Mouse (Mus musculus) bone marrow, adult 2 months (tissue): ENCODE results near the gene Anapc2. TPM values are rescaled to one million over a fixed set of nuclear protein-coding genes. Genes with fewer than 3 reads are reported as not detected.

ENCODE experiments used
- H3K27ac ChIP-seq: fragments of 200-500 bp; 2 replicates; pipeline ENCODE4 v1.5.1; 2012; ENCODE audit warnings: low read depth, mild to moderate bottlenecking, control low read depth, inconsistent platforms, low read length; ENCODE audit not compliant: control insufficient read depth, poor library complexity, insufficient read depth
- H3K4me1 ChIP-seq: fragments of 200-500 bp; 2 replicates; pipeline ENCODE4 v1.6.1; 2011; ENCODE audit warnings: low read length; ENCODE audit not compliant: control insufficient read depth, insufficient read depth
- H3K4me3 ChIP-seq: fragments of 200-500 bp; replicated peaks from 2 replicates; pipeline ENCODE3; 2011; ENCODE audit warnings: mild to moderate bottlenecking, low read depth, low read length, control low read depth; ENCODE audit not compliant: control insufficient read depth
- CTCF ChIP-seq: fragments of 200-500 bp; IDR thresholded peaks from 2 replicates; pipeline ENCODE4 v1.5.1; 2011; ENCODE audit warnings: low read length, control low read depth; ENCODE audit not compliant: control insufficient read depth, insufficient read depth
- POLR2A ChIP-seq: fragments of 200-500 bp; IDR thresholded peaks from 2 replicates; pipeline ENCODE4 v1.6.1; 2011; ENCODE audit warnings: low read depth, mild to moderate bottlenecking, control low read depth, low read length, borderline replicate concordance; ENCODE audit not compliant: control insufficient read depth
- WGBS: fragments of 180-500 bp; shearing (Covaris S2); methylation state at CpG from one replicate; pipeline ENCODE4 v1.1.7; 2018; 5-methylcytosine and 5-hydroxymethylcytosine counted together
- polyA plus RNA-seq: library from polyadenylated mRNA; stranded (reverse); fragments of >200 nt; gene quantifications from 2 replicates; pipeline ENCODE4 v1.2.4, GENCODE M21; 2011; ENCODE audit warnings: low replicate concordance; ENCODE audit not compliant: missing spikeins, insufficient read depth, insufficient read length

Anapc2 gene
- polyA plus RNA-seq, 1 experiment, result 34.3 TPM

GRCm38 (mm10) chr2:25332286-25333160 is 60.2 kb downstream of the Anapc2 start, which contains the start of gene Man1b1:
Gene Man1b1, plus strand, starts transcription at chr2:25332338.
- under 1% methylated on average over 78 of the region's 78 CpGs for WGBS
- Histone ChIP-seq H3K4me1 (peaks cover 4% of the 10 kb centered on the region; the same call in 1 of the 2 replicates), H3K4me3 (peak within 1 kb of the TSS; percentile 82), H3K27ac (peak within 1 kb of the TSS; percentile 79)
- TF ChIP-seq POLR2A (peak; percentile 86), CTCF (peak; percentile 37; the same call in 1 of the 2 replicates)

GRCm38 (mm10) chr2:25333569-25333968 is 61.3 kb downstream of the Anapc2 start:
- Histone ChIP-seq H3K27ac (no peak overlapping the region), H3K4me3 (peak overlapping the region; percentile 2), H3K4me1 (peaks cover 4% of the 10 kb centered on the region; the same call in 1 of the 2 replicates)
- TF ChIP-seq CTCF (no peak), POLR2A (no peak)
- 76% methylated on average over 2 of the region's 2 CpGs for WGBS

Other genes with a start within 250 kb of the Anapc2 start
- 11.3 and 28.2 TPM in 2 replicates for gene Nsmf, start 218.1 kb upstream of the Anapc2 start, polyA plus RNA-seq
- gene Entpd8, start 192.2 kb upstream of the Anapc2 start, polyA plus RNA-seq, result not detected in 2 replicates
- not detected in 2 replicates for gene Noxa1, start 177.3 kb upstream of the Anapc2 start, polyA plus RNA-seq
- gene Nrarp, start 91.7 kb upstream of the Anapc2 start, polyA plus RNA-seq, result 1.7 and 2.6 TPM in 2 replicates
- 3.9 and 8.9 TPM in 2 replicates for gene Tor4a, start 75.6 kb upstream of the Anapc2 start, polyA plus RNA-seq
- 26.7 and 38.0 TPM in 2 replicates for gene Nelfb, start 61.0 kb upstream of the Anapc2 start, polyA plus RNA-seq
- gene Stpg3, start 57.8 kb upstream of the Anapc2 start, polyA plus RNA-seq, result not detected in 2 replicates
- not detected in 2 replicates for gene Fam166a, start 53.7 kb upstream of the Anapc2 start, polyA plus RNA-seq
- 319 and 327 TPM in 2 replicates for gene Tubb4b, start 47.8 kb upstream of the Anapc2 start, polyA plus RNA-seq
- gene Slc34a3, start 38.1 kb upstream of the Anapc2 start, polyA plus RNA-seq, result not detected in 2 replicates
- gene Rnf224, start 35.7 kb upstream of the Anapc2 start, polyA plus RNA-seq, result not detected in 2 replicates
- 3.1 and 4.2 TPM in 2 replicates for gene Rnf208, start 30.2 kb upstream of the Anapc2 start, polyA plus RNA-seq
- gene Cysrt1, start 30.0 kb upstream of the Anapc2 start, polyA plus RNA-seq, result not detected in 2 replicates
- 9.9 and 22.3 TPM in 2 replicates for gene AL732309.1, start 25.6 kb upstream of the Anapc2 start, polyA plus RNA-seq
- 5.0 and 15.6 TPM in 2 replicates for gene Tmem203, start 17.0 kb upstream of the Anapc2 start, polyA plus RNA-seq
- gene Tprn, start 9.9 kb upstream of the Anapc2 start, polyA plus RNA-seq, result 1.4 and 17.5 TPM in 2 replicates
- 48.8 and 65.8 TPM in 2 replicates for gene Ssna1, start within 50 bp of the Anapc2 start, polyA plus RNA-seq
- not detected in 2 replicates for gene Tmem210, start 15.7 kb downstream of the Anapc2 start, polyA plus RNA-seq
- not detected in 2 replicates for gene Lrrc26, start 17.4 kb downstream of the Anapc2 start, polyA plus RNA-seq
- gene Grin1, start 46.7 kb downstream of the Anapc2 start, polyA plus RNA-seq, result 5.0 TPM in 1 of 2 replicates, not detected in the other
- 25.9 and 33.0 TPM in 2 replicates for gene Man1b1, start 59.9 kb downstream of the Anapc2 start, polyA plus RNA-seq
- 22.8 and 29.5 TPM in 2 replicates for gene Dpp7, start 83.9 kb downstream of the Anapc2 start, polyA plus RNA-seq
- gene Uap1l1, start 93.2 kb downstream of the Anapc2 start, polyA plus RNA-seq, result 20.1 and 62.6 TPM in 2 replicates
- 13.7 and 27.3 TPM in 2 replicates for gene Sapcd2, start 99.8 kb downstream of the Anapc2 start, polyA plus RNA-seq
- gene Entpd2, start 123.4 kb downstream of the Anapc2 start, polyA plus RNA-seq, result 0.54 TPM in 1 of 2 replicates, not detected in the other
- 3.4 and 22.4 TPM in 2 replicates for gene Npdc1, start 126.9 kb downstream of the Anapc2 start, polyA plus RNA-seq
- gene Fut7, start 150.8 kb downstream of the Anapc2 start, polyA plus RNA-seq, result 3.4 and 17.9 TPM in 2 replicates
- gene Abca2, start 156.2 kb downstream of the Anapc2 start, polyA plus RNA-seq, result 5.0 and 15.0 TPM in 2 replicates
- gene Clic3, start 184.4 kb downstream of the Anapc2 start, polyA plus RNA-seq, result not detected in 2 replicates
- 42.2 and 114 TPM in 2 replicates for gene Paxx, start 188.6 kb downstream of the Anapc2 start, polyA plus RNA-seq
- 9.3 TPM in 1 of 2 replicates, not detected in the other for gene Ptgds, start 197.6 kb downstream of the Anapc2 start, polyA plus RNA-seq
- gene Lcn12, start 221.4 kb downstream of the Anapc2 start, polyA plus RNA-seq, result not detected in 2 replicates
- gene Fbxw5, start 228.3 kb downstream of the Anapc2 start, polyA plus RNA-seq, result 18.5 and 30.4 TPM in 2 replicates
- 1.6 and 6.2 TPM in 2 replicates for gene C8g, start 229.2 kb downstream of the Anapc2 start, polyA plus RNA-seq